Mouse (Mus musculus) CH12.LX (cell line): ENCODE data around the gene Cmklr1.

Experiments used
- CTCF ChIP-seq, 2 experiments: IDR thresholded peaks in 1 of 2; conservative IDR thresholded peaks in 1 of 2; 2 replicates each; pipeline ENCODE4 v1.5.1; 2011 to 2012; ENCODE audit warnings: low read depth in 2 of 2, low read length in 2 of 2, improper control_type of control experiment in 1 of 2, inconsistent platforms in 1 of 2, mild to moderate bottlenecking in 1 of 2, moderate library complexity in 1 of 2
- POLR2A ChIP-seq: IDR thresholded peaks from 2 replicates; pipeline ENCODE4 v1.6.1; 2011; ENCODE audit warnings: low read depth, mild to moderate bottlenecking, improper control_type of control experiment, low read length
- SIN3A ChIP-seq: IDR thresholded peaks from 2 replicates; pipeline ENCODE4 v1.6.1; 2012; ENCODE audit warnings: low read length, improper control_type of control experiment, inconsistent platforms

DNA sequence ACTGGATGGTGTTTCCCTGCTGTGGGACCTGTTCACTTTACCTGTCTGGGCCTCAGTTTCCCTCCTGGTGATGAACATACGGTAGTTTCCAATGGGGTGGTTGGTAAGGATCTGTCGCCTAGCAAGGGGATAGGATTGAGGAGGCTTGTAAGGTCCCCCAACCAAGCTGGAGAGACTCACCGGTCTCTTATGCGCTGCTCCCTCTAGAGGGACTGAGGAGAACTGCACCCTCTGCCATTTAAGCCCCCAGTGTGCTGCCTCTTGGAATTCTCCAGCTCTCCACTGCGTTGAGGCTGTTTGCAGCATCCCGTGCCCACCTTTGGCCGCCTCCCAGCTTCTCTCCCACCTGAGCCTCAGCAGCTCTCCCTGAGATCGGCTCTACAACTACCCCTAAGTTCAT is 70.0 kb downstream of the Cmklr1 start:
- TF ChIP-seq CTCF (conservative IDR thresholded peaks at IDR 0.05 in 1 of 2, IDR thresholded peaks at IDR 0.05 in 1 of 2; ENCODE audit: low read depth in 2 of 2, low read length in 2 of 2) = peak; percentile 57 to 81
- no peak for TF ChIP-seq SIN3A
- no peak for TF ChIP-seq POLR2A
